Mouse (Mus musculus): ENCODE measurements around the gene Ccdc42. TPM values are rescaled to one million over a fixed set of nuclear protein-coding genes. Genes with fewer than 3 reads are reported as not detected.
A peak's percentile ranks its signal among the peaks of the same experiment; 100 is the strongest.

The Ccdc42 gene
- polyA plus RNA-seq, 1 experiment from 2014 or later = not detected

DNA sequence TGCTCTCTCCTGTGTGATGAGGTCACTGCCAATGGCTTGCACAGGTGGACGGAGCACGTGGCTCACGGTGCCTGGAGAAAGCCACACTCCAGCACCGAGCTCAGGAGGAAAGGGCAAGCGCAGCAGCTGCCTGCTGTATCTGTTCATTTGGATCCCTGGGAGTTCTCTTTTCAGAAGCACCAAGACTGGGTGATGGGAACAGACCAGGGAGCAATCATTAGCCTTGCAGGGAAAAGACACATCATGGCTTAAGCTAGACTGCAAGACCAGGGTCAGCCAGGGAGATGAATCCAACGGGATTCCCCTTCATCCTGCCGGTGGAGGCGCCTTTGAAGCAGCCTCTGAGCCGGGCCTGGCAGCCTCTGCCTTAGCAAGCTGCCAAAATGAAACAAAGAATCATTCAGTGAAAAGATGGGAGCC, 7.3 kb upstream of the Ccdc42 start:
- Histone ChIP-seq H3K36me3 (ENCODE audit: control insufficient read depth, insufficient read depth, low read length) (no peaks in the 10 kb centered on the region), H3K27me3 (replicated peaks; ENCODE audit: control insufficient read depth, insufficient read depth, low read length) (no peaks in the 10 kb centered on the region), H3K27ac (ENCODE audit: low read length) (no peak overlapping the region), H3K9me3 (ENCODE audit: control insufficient read depth, low read length) (no peaks in the 10 kb centered on the region), H3K4me3 (ENCODE audit: low read length) (no peak overlapping the region), H3K9ac (ENCODE audit: low read depth, low read length) (no peak overlapping the region), H3K4me2 (ENCODE audit: low read depth, low read length) (no peak overlapping the region), H3K4me1 (ENCODE audit: control insufficient read depth, insufficient read depth, low read length) (0 out of 2 replicates have a peak, but pooled peaks cover 5% of the 10 kb centered on the region)
- no peak for ATAC-seq
- WGBS = 32% methylated on average over 9 of the region's 9 CpGs

DNA sequence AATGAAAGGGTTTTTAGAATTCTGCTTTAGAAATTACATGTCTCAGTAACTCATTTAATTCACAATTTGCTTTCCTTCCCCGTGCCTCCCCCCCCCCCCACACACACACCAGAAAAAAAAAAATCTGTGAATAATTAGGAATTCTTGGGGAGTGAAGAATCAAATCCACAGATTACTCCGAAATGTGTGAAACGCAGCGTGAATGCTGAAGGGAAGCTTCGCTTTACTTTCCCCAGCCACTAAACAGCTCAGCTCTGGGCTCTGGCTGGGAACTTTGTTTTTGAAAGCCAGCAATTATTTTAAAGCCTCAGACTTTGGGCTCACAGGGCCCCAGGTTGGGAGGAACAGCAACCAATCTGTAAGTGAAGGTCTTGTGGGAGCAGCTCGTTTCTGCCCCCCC, 6.3 kb upstream of the Ccdc42 start:
- Histone ChIP-seq H3K4me1 (ENCODE audit: control insufficient read depth, insufficient read depth, low read length) (0 out of 2 replicates have a peak, but pooled peaks cover 5% of the 10 kb centered on the region), H3K9ac (ENCODE audit: low read depth, low read length) (no peak overlapping the region), H3K4me3 (ENCODE audit: low read length) (no peak overlapping the region), H3K27me3 (replicated peaks; ENCODE audit: control insufficient read depth, insufficient read depth, low read length) (no peaks in the 10 kb centered on the region), H3K4me2 (ENCODE audit: low read depth, low read length) (no peak overlapping the region), H3K36me3 (ENCODE audit: control insufficient read depth, insufficient read depth, low read length) (no peaks in the 10 kb centered on the region), H3K9me3 (ENCODE audit: control insufficient read depth, low read length) (no peaks in the 10 kb centered on the region), H3K27ac (ENCODE audit: low read length) (no peak overlapping the region)
- ATAC-seq = no peak
- WGBS = 65% methylated on average over 6 of the region's 6 CpGs

DNA sequence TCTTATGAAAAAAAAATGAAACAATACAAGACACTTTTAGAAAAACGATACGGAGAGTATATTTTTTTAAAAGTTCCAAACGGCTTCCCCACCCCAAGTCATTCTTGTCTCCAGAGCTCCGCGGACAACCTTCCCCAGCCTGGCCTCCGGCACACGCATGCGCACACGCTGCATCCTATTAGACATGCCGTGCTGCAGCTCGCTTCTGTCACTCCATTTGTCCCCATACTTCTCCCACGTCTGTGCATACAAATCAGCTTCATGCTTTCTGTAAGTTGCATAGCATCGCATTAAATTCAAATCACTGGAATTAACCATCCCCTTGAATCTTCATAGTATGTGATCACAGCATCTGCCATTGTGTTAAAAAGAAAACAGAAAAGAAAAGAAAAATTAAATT, 3.6 kb upstream of the Ccdc42 start:
- H3K9me3 ChIP-seq (ENCODE audit: control insufficient read depth, low read length) = no peaks in the 10 kb centered on the region
- no peaks in the 10 kb centered on the region for H3K27me3 ChIP-seq (replicated peaks; ENCODE audit: control insufficient read depth, insufficient read depth, low read length)
- 81% methylated on average over 13 of the region's 13 CpGs for WGBS
- no peaks in the 10 kb centered on the region for H3K36me3 ChIP-seq (ENCODE audit: control insufficient read depth, insufficient read depth, low read length)
- H3K27ac ChIP-seq (ENCODE audit: low read length) = no peak overlapping the region
- H3K4me1 ChIP-seq (ENCODE audit: control insufficient read depth, insufficient read depth, low read length) = 0 out of 2 replicates have a peak, but pooled peaks cover 5% of the 10 kb centered on the region
- H3K9ac ChIP-seq (ENCODE audit: low read depth, low read length) = no peak overlapping the region
- H3K4me2 ChIP-seq (ENCODE audit: low read depth, low read length) = no peak overlapping the region
- no peak overlapping the region for H3K4me3 ChIP-seq (ENCODE audit: low read length)
- ATAC-seq = no peak

DNA sequence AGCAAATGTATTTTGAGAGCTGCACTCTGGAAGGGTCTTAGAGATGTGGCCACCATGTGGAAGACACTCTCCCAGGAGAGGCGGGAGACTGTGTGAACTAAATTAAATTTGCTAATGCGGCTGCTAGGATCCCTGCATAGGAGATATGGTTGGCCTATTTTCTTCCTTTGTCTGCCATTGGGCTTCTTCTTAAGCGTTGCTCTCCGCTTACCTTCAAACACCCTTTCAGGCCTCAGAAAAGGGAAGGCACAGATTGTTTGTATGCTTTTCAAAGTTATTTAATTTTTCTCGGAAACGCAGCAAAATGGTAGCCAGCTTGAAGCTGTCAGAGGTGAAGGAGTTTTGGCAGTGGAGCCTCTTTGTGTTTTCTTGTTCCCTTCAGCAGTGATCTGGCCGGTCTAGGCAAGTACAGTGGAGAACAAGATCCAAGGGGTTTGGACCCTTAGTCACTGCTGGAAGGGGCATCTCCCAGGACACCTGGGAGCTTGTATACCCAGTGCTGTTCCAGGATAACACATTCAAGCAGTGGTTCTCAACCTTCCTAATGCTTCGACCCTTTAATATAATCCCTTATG, 2.8 kb upstream of the Ccdc42 start:
- no peak for ATAC-seq
- WGBS = 66% methylated on average over 8 of the region's 8 CpGs
- H3K27ac ChIP-seq (ENCODE audit: low read length) = no peak overlapping the region
- no peak overlapping the region for H3K9ac ChIP-seq (ENCODE audit: low read depth, low read length)
- no peaks in the 10 kb centered on the region for H3K36me3 ChIP-seq (ENCODE audit: control insufficient read depth, insufficient read depth, low read length)
- no peaks in the 10 kb centered on the region for H3K27me3 ChIP-seq (replicated peaks; ENCODE audit: control insufficient read depth, insufficient read depth, low read length)
- no peak overlapping the region for H3K4me2 ChIP-seq (ENCODE audit: low read depth, low read length)
- 0 out of 2 replicates have a peak, but pooled peaks cover 5% of the 10 kb centered on the region for H3K4me1 ChIP-seq (ENCODE audit: control insufficient read depth, insufficient read depth, low read length)
- H3K4me3 ChIP-seq (ENCODE audit: low read length) = no peak overlapping the region
- H3K9me3 ChIP-seq (ENCODE audit: control insufficient read depth, low read length) = no peaks in the 10 kb centered on the region

DNA sequence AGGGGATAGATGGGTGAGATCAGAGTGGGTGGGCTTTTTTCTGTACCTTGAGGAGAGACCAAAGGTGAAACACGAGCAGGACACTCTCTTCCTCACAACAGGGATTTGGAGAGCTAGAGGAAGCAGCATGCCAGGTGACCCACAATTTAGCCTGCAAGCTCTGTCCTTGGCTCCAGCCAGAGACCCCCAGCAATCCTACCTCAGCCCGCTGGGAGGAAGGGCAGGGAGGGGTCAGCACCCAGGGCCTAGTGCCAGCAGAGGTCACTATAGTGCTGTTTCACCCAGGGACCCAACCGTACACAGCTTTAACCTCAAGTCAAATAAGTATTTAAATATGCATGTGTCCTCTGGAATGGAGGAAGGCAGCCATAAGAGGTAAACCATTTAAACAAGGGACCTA, 931 bp upstream of the Ccdc42 start:
- Histone ChIP-seq H3K27me3 (replicated peaks; ENCODE audit: control insufficient read depth, insufficient read depth, low read length) (no peaks in the 10 kb centered on the region), H3K36me3 (ENCODE audit: control insufficient read depth, insufficient read depth, low read length) (no peaks in the 10 kb centered on the region), H3K4me1 (ENCODE audit: control insufficient read depth, insufficient read depth, low read length) (peaks cover 5% of the 10 kb centered on the region), H3K27ac (ENCODE audit: low read length) (no peak overlapping the region), H3K9ac (ENCODE audit: low read depth, low read length) (no peak overlapping the region), H3K4me2 (ENCODE audit: low read depth, low read length) (no peak overlapping the region), H3K4me3 (ENCODE audit: low read length) (no peak overlapping the region), H3K9me3 (ENCODE audit: control insufficient read depth, low read length) (no peaks in the 10 kb centered on the region)
- ATAC-seq = no peak
- WGBS = 25% methylated on average over 3 of the region's 3 CpGs

DNA sequence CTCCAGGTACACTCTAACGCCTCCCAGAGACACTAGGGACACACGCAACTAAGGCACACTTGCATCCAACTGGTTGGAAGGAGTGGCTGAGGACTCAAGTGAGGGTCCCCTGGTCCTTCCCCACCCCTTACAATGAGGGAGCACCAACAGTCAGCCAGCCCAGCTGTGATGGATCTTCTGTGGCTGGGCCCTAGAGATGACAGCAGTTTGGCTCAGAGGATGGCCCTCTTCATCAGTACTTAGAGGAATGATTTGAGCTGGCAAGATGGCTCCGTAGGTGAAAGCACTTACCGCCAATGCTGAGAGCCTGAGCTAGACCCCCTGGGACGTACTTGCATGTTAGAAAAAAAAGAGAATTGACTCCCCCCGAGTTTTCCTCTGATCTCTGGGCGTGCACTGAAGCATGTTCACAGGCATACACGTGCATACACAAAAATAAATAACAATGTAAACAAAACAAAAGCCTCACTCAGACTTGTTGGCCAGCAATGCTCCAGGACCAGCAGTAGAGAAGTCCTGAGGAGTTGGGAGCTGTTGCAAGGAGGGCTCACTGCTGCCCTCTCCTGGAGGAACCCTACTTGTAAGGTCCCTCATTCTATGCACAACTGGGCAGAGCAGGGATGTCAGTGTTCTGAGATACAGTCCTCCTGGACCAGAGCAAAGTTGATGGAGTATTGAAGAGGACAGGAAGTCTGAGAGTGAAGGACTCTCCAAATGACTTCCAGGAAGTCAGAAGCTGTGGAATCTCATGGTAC, 2.4 kb downstream of the Ccdc42 start:
- H3K36me3 ChIP-seq (ENCODE audit: control insufficient read depth, insufficient read depth, low read length) = no peaks in the 10 kb centered on the region
- no peak overlapping the region for H3K4me2 ChIP-seq (ENCODE audit: low read depth, low read length)
- WGBS = 66% methylated on average over 8 of the region's 8 CpGs
- peaks cover 5% of the 10 kb centered on the region for H3K4me1 ChIP-seq (ENCODE audit: control insufficient read depth, insufficient read depth, low read length)
- ATAC-seq = peak; percentile 74; the same call in 1 of the 2 replicates
- no peak overlapping the region for H3K27ac ChIP-seq (ENCODE audit: low read length)
- no peak overlapping the region for H3K9ac ChIP-seq (ENCODE audit: low read depth, low read length)
- H3K27me3 ChIP-seq (replicated peaks; ENCODE audit: control insufficient read depth, insufficient read depth, low read length) = no peaks in the 10 kb centered on the region
- H3K9me3 ChIP-seq (ENCODE audit: control insufficient read depth, low read length) = no peaks in the 10 kb centered on the region
- no peak overlapping the region for H3K4me3 ChIP-seq (ENCODE audit: low read length)

DNA sequence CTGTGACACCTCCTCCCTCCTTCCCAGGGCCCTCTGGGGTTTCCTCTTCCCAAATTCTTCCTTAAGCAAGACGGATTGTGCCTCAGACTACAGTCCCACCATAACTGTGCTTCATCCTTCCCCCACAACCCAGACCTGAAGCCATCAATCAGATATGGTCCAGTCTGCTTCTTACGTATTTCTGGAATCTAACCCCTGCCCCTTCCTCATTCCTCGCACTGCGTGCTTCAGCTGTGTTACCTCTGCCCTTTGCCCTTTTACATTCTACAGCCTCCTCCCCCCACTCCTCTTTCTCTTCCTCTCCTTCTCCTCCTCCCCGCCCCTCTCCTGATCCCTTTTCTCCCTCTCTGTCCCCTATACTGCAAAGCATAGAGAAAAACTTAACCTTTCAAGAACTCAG, 4.9 kb downstream of the Ccdc42 start:
- Histone ChIP-seq H3K27ac (ENCODE audit: low read length) (no peak overlapping the region), H3K9me3 (ENCODE audit: control insufficient read depth, low read length) (no peaks in the 10 kb centered on the region), H3K4me3 (ENCODE audit: low read length) (no peak overlapping the region), H3K9ac (ENCODE audit: low read depth, low read length) (no peak overlapping the region), H3K4me1 (ENCODE audit: control insufficient read depth, insufficient read depth, low read length) (peaks cover 5% of the 10 kb centered on the region), H3K36me3 (ENCODE audit: control insufficient read depth, insufficient read depth, low read length) (no peaks in the 10 kb centered on the region), H3K27me3 (replicated peaks; ENCODE audit: control insufficient read depth, insufficient read depth, low read length) (no peaks in the 10 kb centered on the region), H3K4me2 (ENCODE audit: low read depth, low read length) (no peak overlapping the region)
- no peak for ATAC-seq
- 34% methylated on average over 5 of the region's 5 CpGs for WGBS

DNA sequence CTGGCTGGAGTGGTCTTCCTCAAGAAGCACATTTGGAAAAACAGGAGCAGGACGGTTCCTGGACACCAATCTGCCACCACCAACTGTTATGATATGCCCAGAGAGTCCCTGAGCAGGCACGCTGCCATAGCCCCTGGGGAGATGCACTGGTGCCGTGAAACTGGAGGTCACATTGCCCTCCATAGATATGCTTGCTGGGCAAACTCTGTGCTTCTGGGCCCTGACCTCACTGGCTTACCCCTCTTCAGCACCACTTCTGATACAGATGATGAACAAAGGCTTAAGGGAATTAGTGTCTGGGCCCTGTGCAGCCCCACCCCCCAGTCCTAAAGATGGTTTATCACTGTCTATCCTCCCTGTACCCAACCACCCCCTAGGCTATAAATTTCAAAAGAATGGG, 6.4 kb downstream of the Ccdc42 start:
- no peak overlapping the region for H3K4me3 ChIP-seq (ENCODE audit: low read length)
- H3K9me3 ChIP-seq (ENCODE audit: control insufficient read depth, low read length) = no peaks in the 10 kb centered on the region
- no peaks in the 10 kb centered on the region for H3K36me3 ChIP-seq (ENCODE audit: control insufficient read depth, insufficient read depth, low read length)
- no peak overlapping the region for H3K9ac ChIP-seq (ENCODE audit: low read depth, low read length)
- ATAC-seq = no peak
- H3K4me1 ChIP-seq (ENCODE audit: control insufficient read depth, insufficient read depth, low read length) = peaks cover 5% of the 10 kb centered on the region
- WGBS = 70% methylated on average over 3 of the region's 3 CpGs
- H3K4me2 ChIP-seq (ENCODE audit: low read depth, low read length) = no peak overlapping the region
- no peaks in the 10 kb centered on the region for H3K27me3 ChIP-seq (replicated peaks; ENCODE audit: control insufficient read depth, insufficient read depth, low read length)
- no peak overlapping the region for H3K27ac ChIP-seq (ENCODE audit: low read length)

DNA sequence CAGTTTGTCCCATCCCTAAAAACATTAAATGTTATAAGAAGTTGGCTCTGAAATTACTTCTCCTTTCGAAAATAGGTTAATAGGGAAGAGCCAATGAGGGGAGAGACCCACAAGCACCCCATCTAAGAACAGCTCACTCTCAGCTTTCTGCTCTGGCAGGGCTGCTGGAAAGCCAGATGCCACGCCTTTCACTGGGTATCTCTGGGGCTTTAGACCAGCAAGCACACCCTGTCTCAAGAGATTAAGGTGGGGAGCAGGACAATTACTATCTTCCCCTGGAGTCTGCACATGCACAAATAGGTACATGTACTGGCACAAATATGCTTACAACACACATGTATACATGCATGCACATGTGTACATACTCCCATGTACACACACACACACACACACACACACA, 11.1 kb downstream of the Ccdc42 start:
- Histone ChIP-seq H3K9me3 (ENCODE audit: control insufficient read depth, low read length) (no peaks in the 10 kb centered on the region), H3K9ac (ENCODE audit: low read depth, low read length) (no peak overlapping the region), H3K36me3 (ENCODE audit: control insufficient read depth, insufficient read depth, low read length) (no peaks in the 10 kb centered on the region), H3K4me3 (ENCODE audit: low read length) (no peak overlapping the region), H3K27ac (ENCODE audit: low read length) (no peak overlapping the region), H3K4me1 (ENCODE audit: control insufficient read depth, insufficient read depth, low read length) (peaks cover 27% of the 10 kb centered on the region), H3K4me2 (ENCODE audit: low read depth, low read length) (no peak overlapping the region), H3K27me3 (replicated peaks; ENCODE audit: control insufficient read depth, insufficient read depth, low read length) (no peaks in the 10 kb centered on the region)
- WGBS = 87% methylated on average over 2 of the region's 2 CpGs
- ATAC-seq = no peak

All from intestine, embryonic 16.5 days (tissue).